Mouse (Mus musculus) myocyte (in vitro differentiated cells): ENCODE results near the gene Cdh3.

ENCODE experiments used
- CEBPB ChIP-seq: IDR thresholded peaks from 2 replicates; pipeline ENCODE4 v1.6.1; 2011; ENCODE audit warnings: mild to moderate bottlenecking, moderate library complexity; ENCODE audit not compliant: poor library complexity, insufficient read depth, severe bottlenecking
- POLR2A ChIP-seq: IDR thresholded peaks from one replicate; pipeline ENCODE4 v1.6.1; 2011; ENCODE audit warnings: low read depth, mild to moderate bottlenecking, control low read depth, moderate library complexity; ENCODE audit not compliant: insufficient read length
- TCF12 ChIP-seq: IDR thresholded peaks from one replicate; pipeline ENCODE4 v1.6.1; 2011; ENCODE audit warnings: mild to moderate bottlenecking, control low read depth; ENCODE audit not compliant: poor library complexity, insufficient read depth, severe bottlenecking
- TCF3 ChIP-seq: IDR thresholded peaks from one replicate; pipeline ENCODE4 v1.6.1; 2011; ENCODE audit warnings: low read depth, control low read depth; ENCODE audit not compliant: insufficient read length

GRCm38 (mm10) chr8:106606601-106607145 lies 96.0 kb downstream of the Cdh3 start:
- TF ChIP-seq TCF3 (no peak), POLR2A (no peak), TCF12 (no peak), CEBPB (no peak)
